Mouse (Mus musculus) frontal cortex, postnatal 14 days (tissue): ENCODE results near the gene Myl6b.

Source experiments
- DNase-seq, 2 experiments: peaks; one replicate each; pipeline ENCODE4 v3.0.0; 2022; ENCODE audit warnings: low spot score in 2 of 2

Gene Myl6b

GRCm38 (mm10) chr10:128498590-128498989 is at the start of gene Myl6b:
Myl6b (minus strand) TSS chr10:128498685.
- peak; percentile 90 to 93 for DNase-seq

GRCm38 (mm10) chr10:128547361-128548032 is 49.0 kb upstream of the Myl6b start, which contains the start of gene Zc3h10:
Zc3h10 (minus strand) TSS chr10:128547774.
- peak; percentile 91 to 95 for DNase-seq

GRCm38 (mm10) chr10:128546787-128547186 is 48.3 kb upstream of the Myl6b start:
- no peak for DNase-seq

GRCm38 (mm10) chr10:128546361-128546760 is 47.9 kb upstream of the Myl6b start:
- no peak for DNase-seq

GRCm38 (mm10) chr10:128545570-128545898 is 47.0 kb upstream of the Myl6b start:
- no peak for DNase-seq

- DNase-seq = no peak
Observed at GRCm38 (mm10) chr10:128544674-128545569, 46.4 kb upstream of the Myl6b start.

GRCm38 (mm10) chr10:128544151-128544657 is 45.7 kb upstream of the Myl6b start:
- DNase-seq = no peak

GRCm38 (mm10) chr10:128543100-128543499 is 44.6 kb upstream of the Myl6b start:
- no peak for DNase-seq

- no peak for DNase-seq
Observed at GRCm38 (mm10) chr10:128538340-128538870, 39.9 kb upstream of the Myl6b start.

GRCm38 (mm10) chr10:128536266-128536940 is 37.9 kb upstream of the Myl6b start:
- peak; percentile 80 to 81 for DNase-seq

- no peak for DNase-seq
Observed at GRCm38 (mm10) chr10:128535624-128536265, 37.3 kb upstream of the Myl6b start.

GRCm38 (mm10) chr10:128535206-128535605 is 36.7 kb upstream of the Myl6b start:
- DNase-seq = no peak

GRCm38 (mm10) chr10:128526366-128527356 is 28.2 kb upstream of the Myl6b start:
- DNase-seq = no peak

GRCm38 (mm10) chr10:128525671-128526308 is 27.3 kb upstream of the Myl6b start, which contains the start of gene Esyt1:
Esyt1 (minus strand) TSS chr10:128525871.
- peak; percentile 83 to 88 for DNase-seq

GRCm38 (mm10) chr10:128524732-128525662 is 26.5 kb upstream of the Myl6b start:
- DNase-seq = peak in 1 of 2 experiments; percentile 25

GRCm38 (mm10) chr10:128524111-128524731 is 25.7 kb upstream of the Myl6b start:
- no peak for DNase-seq

GRCm38 (mm10) chr10:128522351-128522750 is 23.9 kb upstream of the Myl6b start:
- DNase-seq = no peak

GRCm38 (mm10) chr10:128520591-128520990 is 22.1 kb upstream of the Myl6b start:
- DNase-seq = no peak
